Mouse (Mus musculus) lung, postnatal 0 days (tissue): ENCODE data around the gene Bnc1. TPM values are rescaled to one million over a fixed set of nuclear protein-coding genes. Genes with fewer than 3 reads are reported as not detected.

ENCODE experiments used
- ATAC-seq: fragments of 200-750 bp; cut with Nextera tagmentation; 2 replicates; pipeline ENCODE4 v1.8.0; 2017; ENCODE audit warnings: moderate library complexity
- DNase-seq: peaks from one replicate; pipeline ENCODE4 v3.0.0-alpha.2; 2016; ENCODE audit warnings: low spot score
- H3K27ac ChIP-seq: fragments of 300-500 bp; sonication (generic); 2 replicates; pipeline ENCODE4 v1.5.1; 2014; ENCODE audit warnings: antibody characterized with exemption, mild to moderate bottlenecking, low read length, mixed read lengths
- H3K27me3 ChIP-seq: fragments of 300-500 bp; sonication (generic); replicated peaks from 2 replicates; pipeline ENCODE4 v1.6.1; 2014; ENCODE audit warnings: low read length, mixed read lengths; ENCODE audit not compliant: insufficient read depth
- H3K36me3 ChIP-seq: fragments of 300-500 bp; sonication (generic); 2 replicates; pipeline ENCODE4 v1.6.1; 2014; ENCODE audit warnings: low read length, mixed read lengths; ENCODE audit not compliant: insufficient read depth
- H3K4me1 ChIP-seq: fragments of 300-500 bp; sonication (generic); 2 replicates; pipeline ENCODE4 v1.6.1; 2014; ENCODE audit warnings: antibody characterized with exemption, low read depth, low read length, mixed read lengths; ENCODE audit not compliant: insufficient read depth
- H3K4me2 ChIP-seq: fragments of 300-500 bp; sonication (generic); replicated peaks from 2 replicates; pipeline ENCODE4 v1.6.1; 2014; ENCODE audit warnings: low read depth, mild to moderate bottlenecking, low read length, moderate library complexity, mixed read lengths
- H3K4me3 ChIP-seq: fragments of 300-500 bp; sonication (generic); 2 replicates; pipeline ENCODE4 v1.5.1; 2014; ENCODE audit warnings: low read depth, low read length
- H3K9ac ChIP-seq: fragments of 300-500 bp; sonication (generic); replicated peaks from 2 replicates; pipeline ENCODE4 v1.6.1; 2014; ENCODE audit warnings: low read depth, mild to moderate bottlenecking
- H3K9me3 ChIP-seq: fragments of 300-500 bp; sonication (generic); 2 replicates; pipeline ENCODE4 v1.6.1; 2016; ENCODE audit warnings: low read length, mixed read lengths
- CTCF ChIP-seq: IDR thresholded peaks from 2 replicates; pipeline ENCODE4 v1.5.1; 2016; ENCODE audit warnings: antibody characterized with exemption, mild to moderate bottlenecking
- EP300 ChIP-seq: IDR thresholded peaks from 2 replicates; pipeline ENCODE4 v1.6.1; 2016; ENCODE audit warnings: antibody characterized with exemption, mild to moderate bottlenecking, control low read depth
- WGBS: fragments of 180-500 bp; shearing (Covaris S2); extraction: QIAGEN DNeasy Blood & Tissue Kit; methylation state at CpG from one replicate; pipeline ENCODE4 v1.1.7; 2014; 5-methylcytosine and 5-hydroxymethylcytosine counted together
- polyA plus RNA-seq: library from polyadenylated mRNA; unstranded; fragments of >200 nt; fragmentation: Nextera tagmentation; extraction: Ambion mirVana; gene quantifications from 2 replicates; pipeline ENCODE4 v1.2.1, GENCODE M21; 2015

Gene Bnc1
- polyA plus RNA-seq, 1 experiment from 2014 or later = 0.61 TPM

DNA sequence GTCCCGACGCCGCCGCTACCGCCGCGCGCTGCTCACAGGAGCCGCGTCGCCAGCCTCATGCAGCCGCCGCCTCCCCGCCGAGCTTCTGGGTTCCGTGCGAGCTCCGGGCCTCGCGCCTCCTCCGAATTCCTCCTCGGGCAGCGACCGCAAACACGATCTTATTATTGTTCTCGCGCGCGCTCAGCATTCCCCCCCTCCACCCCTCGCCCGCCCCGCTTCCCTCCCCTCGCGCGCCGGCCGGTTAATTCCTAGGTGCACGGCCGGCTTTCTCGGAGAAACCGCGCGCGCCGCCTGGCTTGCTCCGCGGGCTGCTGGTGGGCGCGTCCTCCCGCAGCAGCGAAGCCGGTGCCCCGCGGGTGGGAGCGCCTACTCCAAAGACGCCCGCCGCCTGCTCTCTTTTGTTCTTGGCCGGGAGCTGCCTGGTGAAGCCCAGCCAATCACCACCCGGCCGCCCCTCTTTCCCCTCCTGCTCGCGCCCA, 57.8 kb downstream of the Bnc1 start, which contains the start of gene Hdgfl3:
Hdgfl3 (minus strand) TSS at position 207 of the 479 bp plus-strand sequence.
- H3K9ac ChIP-seq = peak within 1 kb of the TSS; percentile 52
- H3K27ac ChIP-seq = peak within 1 kb of the TSS; percentile 62
- H3K4me2 ChIP-seq = peak within 1 kb of the TSS; percentile 93
- ATAC-seq (peak; percentile 93), DNase-seq (peak; percentile 95)
- no peaks in the 10 kb centered on the region for H3K9me3 ChIP-seq
- WGBS = 1% methylated on average over 26 of the region's 63 CpGs
- H3K4me3 ChIP-seq = peak within 1 kb of the TSS; percentile 70
- TF ChIP-seq EP300 = no peak
- TF ChIP-seq CTCF = peak; percentile 36
- H3K36me3 ChIP-seq = no peaks in the 10 kb centered on the region
- peaks cover 10% of the 10 kb centered on the region for H3K27me3 ChIP-seq
- no peaks in the 10 kb centered on the region; the same call in 1 of the 2 replicates for H3K4me1 ChIP-seq

DNA sequence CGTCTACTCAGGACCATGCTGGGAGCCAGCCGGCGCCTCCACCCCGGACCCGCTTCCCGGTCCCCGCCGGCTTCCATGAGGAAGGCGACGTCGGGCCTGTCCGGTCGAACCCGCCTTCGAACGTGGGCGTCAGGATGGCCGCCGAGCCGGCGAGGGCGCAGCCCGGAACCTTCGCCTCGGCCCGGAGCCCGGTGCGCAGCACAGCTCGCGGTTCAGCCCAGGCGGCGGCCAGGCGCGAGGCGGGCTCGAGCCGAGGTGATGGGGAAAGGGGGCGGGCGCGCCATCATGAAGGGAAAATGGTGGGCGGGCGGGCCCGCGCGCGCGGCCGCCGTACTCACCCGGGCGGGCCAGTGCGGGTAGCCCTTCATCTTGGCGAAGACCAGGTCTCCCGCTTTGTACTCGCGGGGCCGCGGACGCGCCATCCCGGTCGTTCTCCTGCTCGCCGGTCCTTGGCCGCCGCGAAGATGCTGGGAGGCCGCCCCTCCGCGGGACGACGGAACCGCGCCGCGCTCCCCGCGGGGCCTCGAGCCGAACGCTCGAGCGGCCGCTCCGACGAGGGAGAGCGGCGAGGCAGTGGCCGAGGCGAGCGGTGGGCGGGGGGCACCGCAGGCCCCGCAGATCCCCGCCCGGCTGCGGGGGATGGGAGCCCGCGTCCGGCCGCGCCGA, 58.4 kb downstream of the Bnc1 start:
- under 1% methylated on average over 81 of the region's 103 CpGs for WGBS
- ATAC-seq = peak; percentile 80

GRCm38 (mm10) chr7:81933061-81933600, 59.0 kb downstream of the Bnc1 start:
- H3K4me1 ChIP-seq = no peaks in the 10 kb centered on the region; the same call in 1 of the 2 replicates
- H3K4me3 ChIP-seq = peak overlapping the region; percentile 70
- H3K9me3 ChIP-seq = no peaks in the 10 kb centered on the region
- H3K27me3 ChIP-seq = peaks cover 10% of the 10 kb centered on the region
- H3K27ac ChIP-seq = no peak overlapping the region
- 8% methylated on average over 23 of the region's 23 CpGs for WGBS
- H3K9ac ChIP-seq = peak overlapping the region; percentile 52
- H3K36me3 ChIP-seq = no peaks in the 10 kb centered on the region
- DNase-seq = no peak
- no peak for TF ChIP-seq EP300
- no peak for TF ChIP-seq CTCF
- H3K4me2 ChIP-seq = peak overlapping the region; percentile 93
- ATAC-seq = no peak

More for the DNA sequence above, 58.4 kb downstream of the Bnc1 start:
- Histone ChIP-seq H3K27me3 (peaks cover 10% of the 10 kb centered on the region), H3K4me1 (no peaks in the 10 kb centered on the region; the same call in 1 of the 2 replicates), H3K9me3 (no peaks in the 10 kb centered on the region), H3K4me2 (peak overlapping the region; percentile 93), H3K36me3 (no peaks in the 10 kb centered on the region), H3K27ac (peak overlapping the region; percentile 62), H3K4me3 (peak overlapping the region; percentile 70), H3K9ac (peak overlapping the region; percentile 52)
- peak; percentile 54 for DNase-seq
- TF ChIP-seq CTCF = no peak
- TF ChIP-seq EP300 = no peak

DNA sequence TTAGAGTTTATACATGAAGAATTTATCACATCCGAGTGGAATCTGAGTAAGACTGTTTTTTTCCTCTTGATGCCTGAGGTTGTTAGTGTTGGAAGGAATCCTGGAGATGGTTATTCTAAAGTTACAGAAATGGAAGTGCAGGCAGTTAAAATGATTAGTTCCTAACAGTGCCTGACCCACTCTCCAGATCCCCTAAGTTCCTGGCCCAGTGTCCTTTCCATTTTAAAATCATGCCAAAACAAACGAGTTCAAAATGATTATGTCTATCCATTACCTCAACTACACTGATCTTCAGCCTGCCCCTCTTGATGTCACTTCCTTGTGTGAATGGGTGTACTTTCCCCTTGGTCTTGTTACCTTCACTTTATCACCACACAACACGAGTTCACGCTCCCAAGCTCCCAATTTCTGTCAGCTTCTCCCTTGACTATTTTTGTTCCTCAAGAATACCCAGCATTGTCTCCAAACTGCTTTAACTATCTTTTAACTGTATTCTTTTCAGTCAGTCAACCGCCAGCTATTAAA, 59.5 kb downstream of the Bnc1 start:
- Histone ChIP-seq H3K36me3 (no peaks in the 10 kb centered on the region), H3K9ac (0 out of 2 replicates have a peak overlapping the region, but pooled peaks have one; percentile 52), H3K27ac (no peak overlapping the region), H3K9me3 (no peaks in the 10 kb centered on the region), H3K4me2 (peak overlapping the region; percentile 93), H3K4me3 (peak overlapping the region; percentile 70), H3K27me3 (peaks cover 10% of the 10 kb centered on the region), H3K4me1 (no peaks in the 10 kb centered on the region; the same call in 1 of the 2 replicates)
- 36% methylated on average over 5 of the region's 5 CpGs for WGBS
- DNase-seq (peak; percentile 6), ATAC-seq (no peak)
- TF ChIP-seq EP300 = no peak
- TF ChIP-seq CTCF = no peak

DNA sequence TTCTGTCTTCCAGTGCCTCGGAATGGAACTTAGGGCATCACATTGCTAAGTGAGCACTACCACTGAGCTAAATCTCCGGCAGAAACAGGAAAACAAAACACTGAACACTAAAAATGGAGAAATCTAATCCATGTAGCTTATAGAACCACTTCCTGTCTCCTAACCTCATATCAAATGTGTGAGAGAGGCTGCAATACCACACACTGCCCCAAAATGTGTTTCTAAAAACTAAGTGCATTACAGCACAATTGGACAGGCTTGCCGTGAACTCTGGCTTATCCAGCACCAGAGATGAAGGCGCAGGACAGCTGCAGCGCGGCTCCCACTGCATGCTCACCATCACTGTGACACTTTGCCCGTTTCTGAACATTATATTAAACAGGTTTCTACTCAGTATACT, 63.1 kb downstream of the Bnc1 start:
- no peak for ATAC-seq
- Histone ChIP-seq H3K36me3 (no peaks in the 10 kb centered on the region), H3K4me2 (no peak overlapping the region), H3K9ac (no peak overlapping the region), H3K27ac (no peak overlapping the region), H3K9me3 (no peaks in the 10 kb centered on the region), H3K4me3 (no peak overlapping the region), H3K4me1 (no peaks in the 10 kb centered on the region; the same call in 1 of the 2 replicates), H3K27me3 (peaks cover 4% of the 10 kb centered on the region; the same call in 1 of the 2 replicates)
- WGBS = 74% methylated on average over 7 of the region's 7 CpGs
- TF ChIP-seq EP300 = no peak
- no peak for TF ChIP-seq CTCF
- DNase-seq = no peak

DNA sequence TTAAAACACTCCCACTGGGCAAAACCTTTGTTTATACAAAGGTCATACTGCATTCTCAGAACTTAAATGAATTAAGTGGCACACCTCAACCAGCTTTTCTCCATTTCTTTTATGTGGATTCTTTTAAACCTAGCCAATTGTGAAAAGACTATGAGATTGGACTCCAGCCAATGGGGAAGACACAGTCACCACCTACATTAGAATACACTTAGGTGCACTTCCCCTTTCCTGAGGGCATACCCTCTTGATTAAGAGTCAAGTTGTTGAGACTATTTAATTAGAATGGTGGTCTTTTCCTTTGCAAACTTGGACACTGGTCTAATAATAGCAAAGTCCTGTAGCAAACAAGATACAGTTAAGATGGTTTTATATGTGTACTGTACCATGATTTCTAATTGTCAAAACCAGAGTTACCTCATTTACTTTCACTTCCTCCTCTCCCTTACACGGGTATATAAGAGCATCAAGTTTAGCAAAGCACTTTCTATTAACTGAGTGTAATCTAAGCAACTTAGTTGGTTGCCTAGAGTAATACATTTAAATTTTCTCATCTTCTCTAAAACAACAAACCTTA, 70.6 kb downstream of the Bnc1 start:
- Histone ChIP-seq H3K9me3 (no peaks in the 10 kb centered on the region), H3K27ac (no peak overlapping the region), H3K27me3 (no peaks in the 10 kb centered on the region), H3K4me2 (no peak overlapping the region), H3K9ac (no peak overlapping the region), H3K4me1 (no peaks in the 10 kb centered on the region), H3K36me3 (no peaks in the 10 kb centered on the region), H3K4me3 (no peak overlapping the region)
- TF ChIP-seq EP300 (no peak), CTCF (no peak)
- whole genome bisulfite sequencing = 46% methylated on average over 1 of the region's 1 CpGs
- ATAC-seq (no peak), DNase-seq (no peak)
